Mouse (Mus musculus): ENCODE data around the gene Fhod1. TPM values are rescaled to one million over a fixed set of nuclear protein-coding genes. Genes with fewer than 3 reads are reported as not detected.
A peak's percentile ranks its signal among the peaks of the same experiment; 100 is the strongest.

Fhod1 gene
- total RNA-seq, 2 experiments from 2014 or later: 19.7 to 26.1 TPM

- DNase-seq (ENCODE audit: low spot score): no peak
Measured at GRCm38 (mm10) chr8:105318662-105319190, 29.0 kb downstream of the Fhod1 start.

GRCm38 (mm10) chr8:105317941-105318340, 29.8 kb downstream of the Fhod1 start:
- peak; percentile 57 for DNase-seq (ENCODE audit: low spot score)

GRCm38 (mm10) chr8:105315073-105315769, 32.5 kb downstream of the Fhod1 start:
- no peak for DNase-seq (ENCODE audit: low spot score)

- DNase-seq (ENCODE audit: low spot score): no peak
Measured at GRCm38 (mm10) chr8:105313622-105314402, 33.9 kb downstream of the Fhod1 start.

GRCm38 (mm10) chr8:105312891-105313481, 34.8 kb downstream of the Fhod1 start:
- no peak for DNase-seq (ENCODE audit: low spot score)

- DNase-seq (ENCODE audit: low spot score): no peak
Measured at GRCm38 (mm10) chr8:105311718-105312117, 36.0 kb downstream of the Fhod1 start.

- no peak for DNase-seq (ENCODE audit: low spot score)
Measured at GRCm38 (mm10) chr8:105310118-105310517, 37.6 kb downstream of the Fhod1 start.

- DNase-seq (ENCODE audit: low spot score): no peak
Measured at GRCm38 (mm10) chr8:105309142-105309847, 38.5 kb downstream of the Fhod1 start.

- no peak for DNase-seq (ENCODE audit: low spot score)
Measured at GRCm38 (mm10) chr8:105308428-105308827, 39.3 kb downstream of the Fhod1 start.

- DNase-seq (ENCODE audit: low spot score): no peak
Measured at GRCm38 (mm10) chr8:105307670-105308069, 40.1 kb downstream of the Fhod1 start.

GRCm38 (mm10) chr8:105306146-105306691, 41.5 kb downstream of the Fhod1 start:
- DNase-seq (ENCODE audit: low spot score): no peak

GRCm38 (mm10) chr8:105305211-105306145, 42.3 kb downstream of the Fhod1 start, which contains the start of gene Elmo3:
TSS of gene Elmo3 (plus strand) at chr8:105305601.
- DNase-seq (ENCODE audit: low spot score): peak; percentile 33

GRCm38 (mm10) chr8:105304325-105305210, 43.2 kb downstream of the Fhod1 start:
- DNase-seq (ENCODE audit: low spot score): no peak

- DNase-seq (ENCODE audit: low spot score): no peak
Measured at GRCm38 (mm10) chr8:105303874-105304273, 43.9 kb downstream of the Fhod1 start.

- DNase-seq (ENCODE audit: low spot score): no peak
Measured at GRCm38 (mm10) chr8:105303396-105303795, 44.4 kb downstream of the Fhod1 start.

- no peak for DNase-seq (ENCODE audit: low spot score)
Measured at GRCm38 (mm10) chr8:105299962-105300361, 47.8 kb downstream of the Fhod1 start.

- no peak for DNase-seq (ENCODE audit: low spot score)
Measured at GRCm38 (mm10) chr8:105298351-105299252, 49.2 kb downstream of the Fhod1 start.

Measured in gastrocnemius, adult 18-20 months (tissue).